Comparison of ENCODE assay signal across 8 mouse cellular contexts in the genomic region with DNA sequence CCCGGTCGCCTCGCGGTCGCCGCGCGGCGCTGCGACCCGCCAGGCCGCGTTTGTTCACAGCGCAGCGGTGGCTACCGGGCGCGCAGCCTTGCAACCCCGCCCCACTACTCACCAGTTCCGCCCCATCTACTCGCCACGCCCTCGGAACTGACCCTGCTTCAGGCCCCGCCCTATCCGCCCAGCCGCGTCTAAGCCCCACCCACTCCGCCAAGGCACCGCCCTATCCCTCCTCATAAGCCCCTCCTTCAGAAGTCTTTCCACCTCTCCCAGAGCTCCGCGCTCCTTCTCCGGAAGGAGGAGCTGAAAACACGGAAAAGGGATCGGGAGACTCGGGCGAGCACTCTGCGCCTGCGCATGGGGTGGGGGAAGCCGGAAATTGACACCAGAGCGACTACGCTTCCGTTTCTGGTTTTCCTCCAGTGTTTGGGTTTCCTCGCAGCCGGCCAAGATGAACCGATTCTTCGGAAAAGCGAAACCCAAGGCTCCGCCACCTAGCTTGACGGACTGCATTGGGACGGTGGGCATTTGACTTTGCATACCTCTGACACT. TPM values are rescaled to one million over a fixed set of nuclear protein-coding genes. Genes with fewer than 3 reads are reported as not detected.
DNase-seq lines count a peak whose midpoint lies in the region; ATAC-seq and TF ChIP-seq lines count a peak whose summit lies in the region.

Gene Bag1 (minus strand): TSS at position 135 of the 549 bp plus-strand sequence.
Gene Chmp5 (plus strand): TSS at position 248 of the 549 bp plus-strand sequence.

- peak within 1 kb of the TSS; percentile 95 for H3K27ac ChIP-seq in gastrocnemius, adult 2 months
- peak within 1 kb of the TSS; percentile 83 for H3K27ac ChIP-seq in hindbrain, postnatal 0 days
- H3K27ac ChIP-seq in left cerebral cortex, adult 2 months = peak within 1 kb of the TSS; percentile 85

- H3K4me3 ChIP-seq in gastrocnemius, adult 2 months = peak within 1 kb of the TSS; percentile 76
- peak within 1 kb of the TSS; percentile 50 for H3K4me3 ChIP-seq in hindbrain, postnatal 0 days (ENCODE audit: low read length)
- peak within 1 kb of the TSS; percentile 71 for H3K4me3 ChIP-seq in left cerebral cortex, adult 2 months

- intact Hi-C loops in gastrocnemius, adult 2 months (cut with DNase I) = loop anchor here (2.0 to 5.0 kb wide), 3 partner anchors 23 to 175 kb away; partner anchors contain the start of genes B4galt1 and Nfx1
- intact Hi-C loops in left cerebral cortex, adult 2 months (cut with DNase I) = loop anchor here (1.0 to 10.0 kb wide), 3 partner anchors 23 to 673 kb away; partner anchors contain the start of genes Ndufb6 and Smu1

- H3K9ac ChIP-seq in hindbrain, postnatal 0 days (replicated peaks; ENCODE audit: low read length) = peak within 1 kb of the TSS; percentile 77

- WGBS in hindbrain, postnatal 0 days = under 1% methylated on average over 40 of the region's 50 CpGs

- H3K36me3 ChIP-seq in hindbrain, postnatal 0 days (ENCODE audit: insufficient read depth, low read length) = peaks cover 18% of the 10 kb centered on the region

- H3K4me2 ChIP-seq in hindbrain, postnatal 0 days (ENCODE audit: low read depth, low read length) = peak within 1 kb of the TSS; percentile 95

- H3K27me3 ChIP-seq in hindbrain, postnatal 0 days (ENCODE audit: insufficient read depth, low read length) = no peaks in the 10 kb centered on the region

- peak; percentile 96 for ATAC-seq in common myeloid progenitor, adult 5-6 weeks (replicated peaks; ENCODE audit: low read depth, poor library complexity, severe bottlenecking)
- peak; percentile 100 for ATAC-seq in hindbrain, postnatal 0 days
- ATAC-seq in megakaryocyte, adult 5-6 weeks (ENCODE audit: poor library complexity, severe bottlenecking) = peak; percentile 97

- TF ChIP-seq CTCF in gastrocnemius, adult 2 months (IDR thresholded peaks at IDR 0.05) = no peak; the same call in 1 of the 2 replicates
- TF ChIP-seq CTCF in hindbrain, postnatal 0 days (IDR thresholded peaks at IDR 0.05; ENCODE audit: low read depth) = peak; percentile 37; the same call in 1 of the 2 replicates
- no peak; the same call in 1 of the 2 replicates for TF ChIP-seq CTCF in left cerebral cortex, adult 2 months (IDR thresholded peaks at IDR 0.05)

- peaks cover 21% of the 10 kb centered on the region for H3K4me1 ChIP-seq in hindbrain, postnatal 0 days (ENCODE audit: insufficient read depth, low read length)

- DNase-seq in ZHBTc4 (ENCODE audit: low read depth, low spot score) = peak; percentile 99
- peak; percentile 99 for DNase-seq in gastrocnemius, adult 2 months
- peak; percentile 99 for DNase-seq in hindbrain, postnatal 0 days (ENCODE audit: low spot score)
- DNase-seq in left cerebral cortex, adult 2 months (ENCODE audit: extremely low spot score in 1 of 2, low spot score in 2 of 2) = peak; percentile 97
- DNase-seq in right cerebral cortex, adult 2 months (ENCODE audit: low spot score in 2 of 2) = peak; percentile 96 to 97
- DNase-seq in urinary bladder, postnatal 14 days (ENCODE audit: low spot score) = peak; percentile 99

- no peaks in the 10 kb centered on the region for H3K9me3 ChIP-seq in hindbrain, postnatal 0 days (ENCODE audit: low read length)

RNA-seq across cellular contexts. Expression of gene Bag1, which starts in this region (rescaled TPM):
- 380 and 459 TPM in 2 replicates for total RNA-seq in common myeloid progenitor, adult 5-6 weeks (2017)
- total RNA-seq in gastrocnemius, adult 2 months (2021) = 100 to 1,000 TPM; 201 to 232 TPM
- total RNA-seq in hindbrain, postnatal 0 days (2014; rRNA removed) = 57.1 and 78.9 TPM in 2 replicates
- polyA plus RNA-seq in hindbrain, postnatal 0 days (2015; fragmentation: Nextera tagmentation; extraction: Ambion mirVana) = 183 and 195 TPM in 2 replicates
- total RNA-seq in left cerebral cortex, adult 2 months (2021) = 100 to 1,000 TPM; 164 to 181 TPM
- 98.7 and 125 TPM in 2 replicates for total RNA-seq in megakaryocyte, adult 5-6 weeks (2015)
- 276 and 281 TPM in 2 replicates for total RNA-seq in megakaryocyte, adult 5-6 weeks (2017)

RNA-seq across cellular contexts. Expression of gene Chmp5, which starts in this region (rescaled TPM):
- total RNA-seq in common myeloid progenitor, adult 5-6 weeks (2017) = 75.3 and 77.6 TPM in 2 replicates
- 10 to 100 TPM; 19.8 to 24.3 TPM for total RNA-seq in gastrocnemius, adult 2 months (2021)
- 34.4 and 37.0 TPM in 2 replicates for total RNA-seq in hindbrain, postnatal 0 days (2014; rRNA removed)
- 131 and 137 TPM in 2 replicates for polyA plus RNA-seq in hindbrain, postnatal 0 days (2015; fragmentation: Nextera tagmentation; extraction: Ambion mirVana)
- total RNA-seq in left cerebral cortex, adult 2 months (2021) = 10 to 100 TPM; 79.0 to 79.7 TPM
- total RNA-seq in megakaryocyte, adult 5-6 weeks (2015) = 94.5 and 109 TPM in 2 replicates
- total RNA-seq in megakaryocyte, adult 5-6 weeks (2017) = 150 and 185 TPM in 2 replicates

Comparison
In these comparisons a context has a peak if more than half of its experiments do, and no peak if none do; other contexts are left out.
1. Peak in every context shown above with its lines: DNase-seq, ATAC-seq, H3K4me3 ChIP-seq and H3K27ac ChIP-seq.